Mouse (Mus musculus) layer of hippocampus, postnatal 14 days (tissue): Measurements from ENCODE around the gene Zdhhc6. TPM values are rescaled to one million over a fixed set of nuclear protein-coding genes. Genes with fewer than 3 reads are reported as not detected.

Experiments
- DNase-seq, 2 experiments: peaks; one replicate each; pipeline ENCODE4 v3.0.0; 2021 to 2022; ENCODE audit warnings: low spot score in 2 of 2, mixed read lengths in 1 of 2
- total RNA-seq, 2 experiments: library from RNA; stranded (reverse); gene quantifications; 2 replicates each; pipeline ENCODE4 v1.2.3; 2021

Zdhhc6 gene
- total RNA-seq, 2 experiments from 2014 or later = 27.0 to 29.1 TPM

DNA sequence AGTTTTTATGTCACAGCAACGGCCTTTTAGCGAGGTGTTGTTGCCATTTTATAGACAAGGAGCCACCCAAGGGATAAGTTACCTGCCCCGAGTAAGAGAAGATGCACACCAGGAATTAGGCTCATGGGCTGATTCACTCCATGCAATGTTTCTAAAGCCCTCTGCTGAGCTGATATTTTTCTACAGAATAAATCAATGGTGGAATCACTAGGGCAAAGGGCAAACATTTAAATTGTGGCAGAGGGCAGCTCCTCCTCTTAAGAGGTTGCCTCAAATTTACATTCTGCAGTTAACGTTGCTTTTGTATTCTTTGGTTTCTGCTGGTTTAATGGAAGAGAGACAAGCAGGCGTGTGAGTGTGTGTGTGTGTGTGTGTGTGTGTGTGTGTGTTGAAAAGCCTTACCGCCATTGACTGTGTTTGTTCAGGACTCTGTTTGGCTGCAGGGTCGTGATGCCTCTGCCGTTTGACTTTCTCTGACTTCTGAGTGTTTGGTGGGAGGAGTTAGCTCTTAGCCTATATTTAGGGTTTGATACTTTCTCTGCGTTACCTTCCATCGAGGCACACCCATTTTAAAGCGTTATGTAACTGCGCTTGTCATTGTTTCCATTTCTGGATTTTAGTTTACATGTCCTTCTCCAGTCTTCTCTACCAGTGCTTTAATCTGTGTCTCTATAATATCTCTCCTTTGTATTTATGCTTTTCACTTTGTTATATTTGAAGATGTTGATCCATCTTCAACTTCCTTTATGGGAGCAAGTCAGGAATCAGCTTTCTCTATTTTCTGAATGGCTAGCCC lies 55.2 kb downstream of the Zdhhc6 start:
- no peak for DNase-seq

- no peak for DNase-seq
Measured at GRCm38 (mm10) chr19:55258514-55258913, 57.3 kb downstream of the Zdhhc6 start.

GRCm38 (mm10) chr19:55257656-55258375 lies 58.0 kb downstream of the Zdhhc6 start:
- DNase-seq = no peak

GRCm38 (mm10) chr19:55256156-55256555 lies 59.7 kb downstream of the Zdhhc6 start:
- DNase-seq = peak in 1 of 2 experiments; percentile 58

- peak; percentile 21 to 44 for DNase-seq
Measured at GRCm38 (mm10) chr19:55254513-55255016, 61.3 kb downstream of the Zdhhc6 start.

DNA sequence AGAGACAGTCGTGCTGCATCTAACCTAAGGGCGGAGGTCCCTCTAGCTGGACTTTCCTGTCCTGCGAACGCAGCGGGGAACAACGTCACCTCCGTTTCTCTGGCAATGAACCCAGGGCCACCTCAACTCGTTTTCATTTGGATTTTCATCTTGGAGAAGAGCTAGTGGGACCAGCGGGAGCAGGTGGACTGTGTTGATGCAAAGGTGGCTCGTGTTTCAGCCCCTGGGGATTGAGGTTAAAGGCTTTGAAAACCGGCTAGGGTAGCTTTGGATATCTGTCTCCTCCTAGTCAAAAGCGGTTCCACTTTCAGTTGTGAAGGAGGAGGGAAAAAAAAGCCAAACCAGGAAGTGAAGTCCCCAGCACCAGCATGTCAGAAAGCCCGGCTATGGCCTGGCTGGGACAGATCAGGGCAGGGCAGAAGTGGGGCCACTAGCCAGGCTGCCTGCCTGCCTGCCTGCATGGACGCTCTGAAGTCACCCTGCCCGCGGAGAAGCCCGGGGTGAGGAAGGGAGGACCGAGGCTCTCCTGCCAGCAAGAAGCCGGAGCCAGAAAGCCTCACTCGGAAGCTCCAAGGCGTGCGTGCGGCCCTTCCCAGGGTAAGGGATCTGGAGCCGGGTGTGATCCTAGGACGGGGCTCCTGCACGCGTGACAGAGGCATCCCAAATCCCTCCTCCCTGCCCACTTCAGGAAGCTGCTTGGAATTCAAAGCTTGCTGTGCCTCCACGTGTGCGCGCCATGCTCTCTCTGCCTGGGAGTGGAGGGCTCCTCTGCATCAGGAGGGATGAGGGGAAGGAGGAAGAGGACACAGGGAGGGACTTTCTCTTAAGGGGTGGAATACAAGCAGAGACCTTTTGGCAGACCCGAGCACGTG lies 62.0 kb downstream of the Zdhhc6 start:
- peak; percentile 34 to 50 for DNase-seq

DNA sequence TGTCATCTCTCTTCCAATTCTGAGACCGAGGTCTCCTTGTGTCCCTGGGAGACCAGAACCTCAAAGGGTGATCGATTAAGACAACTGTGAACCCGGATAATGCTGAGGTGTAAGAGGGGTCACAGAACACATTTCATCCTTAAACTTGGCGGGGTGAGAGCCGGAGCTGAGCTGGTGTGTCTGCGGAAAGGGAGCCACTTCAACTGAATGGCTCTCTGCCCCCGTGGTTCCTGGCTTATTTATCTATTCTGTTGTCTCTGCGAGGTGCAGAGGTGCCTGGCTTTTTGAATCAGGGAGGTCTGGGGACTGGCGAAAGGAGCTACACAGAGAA lies 62.6 kb downstream of the Zdhhc6 start:
- no peak for DNase-seq

- DNase-seq = no peak
Measured at GRCm38 (mm10) chr19:55251383-55252124, 64.3 kb downstream of the Zdhhc6 start, which contains the start of gene Acsl5. Gene Acsl5 (plus strand): TSS chr19:55251938.

DNA sequence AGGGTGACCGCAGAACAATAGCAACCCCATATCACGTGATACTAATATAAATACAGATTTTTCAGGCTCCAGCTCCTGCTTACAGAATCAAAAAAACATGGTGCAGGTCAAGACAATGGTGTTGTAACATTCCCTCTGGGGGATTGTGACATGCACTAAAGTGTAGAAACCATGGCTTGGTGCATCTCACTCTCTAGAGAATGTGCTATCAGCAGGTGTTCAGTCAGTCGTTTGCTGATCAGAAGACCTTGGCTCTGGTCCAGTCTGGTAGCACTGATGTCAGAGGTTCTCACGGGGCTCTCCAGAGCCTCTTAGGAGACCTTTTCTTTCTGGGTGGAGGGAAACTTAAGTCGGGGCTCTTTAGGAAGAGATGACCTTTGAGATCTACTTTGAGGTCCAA lies 65.4 kb downstream of the Zdhhc6 start:
- no peak for DNase-seq

DNA sequence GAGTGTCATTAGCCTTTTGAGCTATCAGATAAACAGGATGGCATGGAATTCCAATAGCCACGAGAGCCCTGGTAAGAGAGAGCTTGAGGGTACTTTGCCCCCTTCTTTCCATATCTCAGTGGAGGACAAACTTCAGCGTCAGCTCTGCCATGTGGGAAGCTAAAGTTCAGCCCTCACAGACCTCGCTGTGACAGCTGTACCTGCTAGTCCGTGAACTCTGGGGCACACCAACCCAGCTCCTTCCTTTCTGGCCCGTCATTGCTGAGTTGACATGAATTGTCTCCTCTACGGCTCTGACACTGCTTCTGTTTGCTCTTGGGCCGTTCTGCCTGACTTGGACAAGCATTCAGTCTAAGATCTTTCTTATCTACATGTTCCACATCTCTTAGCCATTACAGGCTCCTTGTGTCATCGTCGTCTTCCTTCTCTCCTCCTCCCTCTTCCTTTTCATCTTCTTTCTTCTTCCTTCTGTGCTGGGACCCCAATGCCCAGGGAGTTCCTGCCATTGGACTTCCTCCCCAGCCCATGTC lies 67.8 kb downstream of the Zdhhc6 start:
- no peak for DNase-seq

GRCm38 (mm10) chr19:55247563-55247962 lies 68.3 kb downstream of the Zdhhc6 start:
- no peak for DNase-seq

GRCm38 (mm10) chr19:55244791-55245231 lies 71.0 kb downstream of the Zdhhc6 start:
- peak in 1 of 2 experiments; percentile 27 for DNase-seq

GRCm38 (mm10) chr19:55241186-55241645 lies 74.6 kb downstream of the Zdhhc6 start, which contains the start of gene Gucy2g:
Gene Gucy2g (minus strand): TSS chr19:55241236.
- no peak for DNase-seq

DNA sequence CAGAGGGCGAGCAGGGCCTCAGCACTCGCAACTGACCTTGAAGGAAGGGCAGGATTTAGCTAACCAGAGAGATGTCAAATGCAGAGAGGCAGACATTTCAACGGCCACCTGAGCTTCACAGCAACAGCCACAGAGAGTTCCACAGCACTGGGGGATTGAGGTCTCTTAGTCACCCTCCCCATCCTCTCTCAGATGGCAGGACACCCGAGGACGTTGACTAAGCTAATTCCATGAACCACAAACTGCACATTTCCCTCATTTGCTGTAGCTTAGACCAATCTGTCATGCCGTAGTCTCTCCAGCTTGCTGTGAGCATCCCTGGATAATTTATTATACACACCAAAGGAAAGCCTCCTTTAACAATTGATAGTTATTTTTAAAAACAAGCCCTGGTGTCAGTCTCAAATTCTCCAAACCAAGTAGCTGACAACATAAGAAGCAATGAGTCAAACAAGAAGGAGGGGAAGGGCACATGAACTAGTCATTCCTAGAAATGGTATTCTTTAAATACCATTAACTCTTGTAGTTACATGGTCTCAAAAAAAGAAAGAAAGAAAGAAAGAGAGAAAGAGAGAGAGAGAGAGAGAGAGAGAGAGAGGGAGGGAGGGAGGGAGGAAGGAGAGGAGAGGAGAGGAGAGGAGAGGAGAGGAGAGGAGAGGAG lies 75.9 kb downstream of the Zdhhc6 start:
- DNase-seq = no peak

DNA sequence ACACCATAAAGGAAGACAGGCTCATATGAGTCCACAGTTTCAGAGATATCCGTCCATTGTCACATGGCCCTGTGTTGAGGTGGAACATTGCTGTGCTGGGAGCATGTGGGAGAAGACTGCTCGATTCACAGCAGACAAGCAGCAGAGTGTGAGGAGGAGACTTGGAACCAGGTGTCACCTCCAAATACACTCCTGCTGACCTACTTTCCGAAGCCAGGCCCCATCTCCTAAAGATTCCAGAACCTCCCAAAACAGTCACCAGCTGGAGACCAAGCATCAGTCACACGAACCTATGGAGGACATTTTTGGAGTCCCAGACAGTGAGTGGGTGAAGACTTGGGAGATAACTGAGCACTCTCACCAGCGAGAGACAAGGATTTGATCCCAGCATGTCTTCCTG lies 79.3 kb downstream of the Zdhhc6 start:
- DNase-seq = no peak

- no peak for DNase-seq
Measured at GRCm38 (mm10) chr19:55236026-55236425, 79.8 kb downstream of the Zdhhc6 start.

DNA sequence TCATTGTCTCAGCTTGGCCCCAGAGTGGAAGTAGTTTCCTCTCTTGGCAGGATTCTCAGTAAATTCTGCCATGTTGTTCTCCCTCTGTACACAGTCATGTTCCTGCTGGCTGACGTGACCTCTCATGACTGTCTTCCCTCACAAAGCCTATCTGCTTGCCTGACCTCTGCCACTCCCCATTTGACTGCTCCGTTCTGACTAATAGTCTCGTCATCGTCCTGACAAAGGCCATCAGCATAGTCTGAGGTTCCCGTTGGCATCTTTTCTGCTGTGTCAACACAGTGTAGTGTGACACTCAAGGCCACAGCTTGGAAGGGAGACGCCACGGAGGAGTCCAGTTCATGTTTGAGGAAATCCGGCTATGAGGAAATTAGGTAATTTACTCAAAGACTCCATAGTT lies 83.7 kb downstream of the Zdhhc6 start:
- DNase-seq = no peak

DNA sequence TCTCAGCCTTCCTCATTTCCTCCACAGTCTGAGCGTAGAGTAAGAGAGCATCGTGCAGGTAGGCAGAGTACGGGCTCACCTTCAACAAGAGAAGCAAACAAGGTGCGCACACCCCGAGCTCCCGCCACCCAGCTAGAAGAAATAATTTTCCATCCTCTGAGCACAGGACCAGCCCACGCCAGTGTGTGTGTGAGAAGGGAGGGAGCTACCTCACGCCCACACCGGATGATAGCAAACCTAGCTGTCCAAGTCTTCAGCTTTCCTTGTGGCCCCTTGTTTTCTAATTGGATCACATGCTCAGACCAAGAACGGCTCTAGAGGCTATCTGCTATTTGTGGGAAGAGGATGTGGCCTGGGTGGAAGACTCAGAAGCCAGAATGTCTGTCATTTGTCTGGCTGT lies 84.8 kb downstream of the Zdhhc6 start:
- DNase-seq = no peak

GRCm38 (mm10) chr19:55227135-55227534 lies 88.7 kb downstream of the Zdhhc6 start:
- DNase-seq = no peak

DNA sequence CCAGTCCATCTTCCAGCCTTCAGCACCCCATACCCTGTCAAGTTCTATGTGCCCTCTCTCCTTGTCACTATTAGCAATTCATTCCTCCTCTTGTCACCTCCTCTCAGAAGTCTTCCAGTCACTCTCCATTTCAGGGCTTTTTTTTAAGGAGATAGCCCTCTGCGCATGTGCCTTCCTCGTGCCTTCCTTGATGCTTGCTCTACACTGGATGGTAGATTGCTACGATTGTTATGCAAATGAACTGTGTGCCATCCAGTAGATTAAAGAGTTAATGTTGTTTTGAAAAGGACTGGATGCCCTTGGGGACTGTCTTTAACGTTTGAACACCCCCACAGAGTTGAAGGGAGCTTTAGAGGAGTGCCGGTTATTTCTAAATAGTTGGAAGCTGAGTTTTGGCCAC lies 89.2 kb downstream of the Zdhhc6 start:
- no peak for DNase-seq
